ENCODE assay signal across 17 mouse cellular contexts in genomic region chr6:135196707-135197106, GRCm38 (mm10). TPM values are rescaled to one million over a fixed set of nuclear protein-coding genes. Genes with fewer than 3 reads are reported as not detected.
DNase-seq lines count a peak whose midpoint lies in the region; ATAC-seq and TF ChIP-seq lines count a peak whose summit lies in the region.
"Had no signal": no experiment of that assay in that cellular context is flagged by ENCODE, and none has a peak within 500 bp of the region (broad histone marks: within the 10 kb centered on the region; RNA-seq: fewer than 3 reads in every experiment).

No protein-coding gene starts in this region.

- TF ChIP-seq CTCF in thymus, adult 2 months (IDR thresholded peaks at IDR 0.05; ENCODE audit: borderline replicate concordance, control insufficient read depth, extremely low read depth, insufficient read depth, low read length, poor library complexity) = no peak

- peak; percentile 31 for DNase-seq in kidney, adult 11 months
- no peak for DNase-seq in kidney, postnatal 25 days
- DNase-seq in MEL-GATA-1-ER (ENCODE audit: extremely low read depth, low read depth) (peak; percentile 71), adipocyte (ENCODE audit: low spot score) (no peak)
- DNase-seq in thymus, adult 2 months = no peak
- no peak for DNase-seq in urinary bladder, adult 18-20 months (ENCODE audit: low spot score in 2 of 2)
- DNase-seq: cerebellum, adult 18-20 months; gastrocnemius, postnatal 36 days had no signal

- peaks cover 40% of the 10 kb centered on the region for H3K4me1 ChIP-seq in liver, embryonic 16.5 days (ENCODE audit: control insufficient read depth, low read depth, low read length)
- H3K4me1 ChIP-seq in thymus, adult 2 months (replicated peaks; ENCODE audit: control insufficient read depth, insufficient read depth, low read length) = peaks cover 6% of the 10 kb centered on the region; the same call in 1 of the 2 replicates

- peak overlapping the region; percentile 78 for H3K4me2 ChIP-seq in liver, embryonic 16.5 days (ENCODE audit: low read depth, low read length)

- H3K27ac ChIP-seq in liver, embryonic 16.5 days (ENCODE audit: low read length) = peak overlapping the region; percentile 99
- no peak overlapping the region for H3K27ac ChIP-seq in thymus, adult 2 months (ENCODE audit: control insufficient read depth, insufficient read depth, low read length)
- H3K27ac ChIP-seq: embryonic facial prominence, embryonic 15.5 days; hindbrain, postnatal 0 days; left cerebral cortex, adult 2 months; limb, embryonic 13.5 days; midbrain, embryonic 13.5 days had no signal

- TF ChIP-seq POLR2A in thymus, adult 2 months (IDR thresholded peaks at IDR 0.05; ENCODE audit: control insufficient read depth, extremely low read depth, insufficient read depth, low read length, poor library complexity) = no peak

- peaks cover 17% of the 10 kb centered on the region; the same call in 1 of the 2 replicates for H3K36me3 ChIP-seq in liver, embryonic 16.5 days (ENCODE audit: control insufficient read depth, insufficient read depth)
- no peaks in the 10 kb centered on the region for H3K36me3 ChIP-seq in thymus, adult 2 months (ENCODE audit: control insufficient read depth, insufficient read depth, low read length)
- H3K36me3 ChIP-seq: embryonic facial prominence, embryonic 15.5 days; limb, embryonic 13.5 days; midbrain, embryonic 13.5 days had no signal

- peak overlapping the region; percentile 94 for H3K4me3 ChIP-seq in liver, embryonic 16.5 days (ENCODE audit: low read depth, low read length)
- no peak overlapping the region for H3K4me3 ChIP-seq in thymus, adult 2 months (ENCODE audit: control insufficient read depth, insufficient read depth, low read length)

- H3K27me3 ChIP-seq in liver, embryonic 16.5 days (ENCODE audit: control insufficient read depth, insufficient read depth, low read depth, low read length) = no peaks in the 10 kb centered on the region
- H3K27me3 ChIP-seq in thymus, adult 2 months (ENCODE audit: control insufficient read depth, insufficient read depth, low read length) = no peaks in the 10 kb centered on the region
- H3K27me3 ChIP-seq: embryonic facial prominence, embryonic 15.5 days; limb, embryonic 13.5 days had no signal

- peak; percentile 70 for ATAC-seq in erythroblast, adult 5-6 weeks (replicated peaks; ENCODE audit: low FRiP score, poor library complexity, severe bottlenecking)
- peak; percentile 79 for ATAC-seq in liver, embryonic 16.5 days (ENCODE audit: low read depth)
- ATAC-seq: activated CD4-positive, CD25-positive, alpha-beta regulatory T cell, adult 4 months; hindbrain, postnatal 0 days; midbrain, embryonic 13.5 days had no signal

- no peaks in the 10 kb centered on the region for H3K9me3 ChIP-seq in liver, embryonic 16.5 days (replicated peaks; ENCODE audit: control insufficient read depth, low read length)
- H3K9me3 ChIP-seq: embryonic facial prominence, embryonic 15.5 days; limb, embryonic 13.5 days; midbrain, embryonic 13.5 days had no signal

- peak overlapping the region; percentile 97 for H3K9ac ChIP-seq in liver, embryonic 16.5 days (ENCODE audit: low read depth, low read length)
- H3K9ac ChIP-seq: embryonic facial prominence, embryonic 15.5 days; limb, embryonic 13.5 days; midbrain, embryonic 13.5 days had no signal

- WGBS in liver, embryonic 16.5 days (ENCODE audit: insufficient replicate concordance) = 19% methylated on average over 8 of the region's 8 CpGs
- 93% methylated on average over 8 of the region's 8 CpGs for WGBS in thymus, adult 2 months

RNA-seq across cellular contexts. Expression of gene Fam234b, which starts 1.1 kb away (rescaled TPM):
- total RNA-seq in erythroblast, adult 5-6 weeks (2015; ENCODE audit: low replicate concordance) = 96.6 and 108 TPM in 2 replicates
- total RNA-seq in erythroblast, adult 5-6 weeks (2017; ENCODE audit: low replicate concordance) = 155 and 168 TPM in 2 replicates
- 31.7 and 33.8 TPM in 2 replicates for polyA plus RNA-seq in liver, embryonic 16.5 days (2015; fragmentation: Nextera tagmentation; extraction: Ambion mirVana)
- polyA plus RNA-seq in thymus, adult 2 months (2012; rRNA removed) = 42.1 TPM in 2 replicates

RNA-seq across cellular contexts. Expression of gene Hebp1, which starts 1.1 kb away (rescaled TPM):
- total RNA-seq in erythroblast, adult 5-6 weeks (2015; ENCODE audit: low replicate concordance) = 72.1 and 87.8 TPM in 2 replicates
- total RNA-seq in erythroblast, adult 5-6 weeks (2017; ENCODE audit: low replicate concordance) = 143 and 274 TPM in 2 replicates
- polyA plus RNA-seq in liver, embryonic 16.5 days (2015; fragmentation: Nextera tagmentation; extraction: Ambion mirVana) = 133 and 134 TPM in 2 replicates
- 26.4 and 34.1 TPM in 2 replicates for polyA plus RNA-seq in thymus, adult 2 months (2012; rRNA removed)

RNA-seq across cellular contexts. Expression of gene Gsg1, which starts 57.4 kb away (rescaled TPM):
- not detected in 2 replicates for total RNA-seq in erythroblast, adult 5-6 weeks (2015; ENCODE audit: low replicate concordance)
- not detected in 2 replicates for total RNA-seq in erythroblast, adult 5-6 weeks (2017; ENCODE audit: low replicate concordance)
- 0.13 TPM in 1 of 2 replicates, not detected in the other for polyA plus RNA-seq in liver, embryonic 16.5 days (2015; fragmentation: Nextera tagmentation; extraction: Ambion mirVana)
- polyA plus RNA-seq in thymus, adult 2 months (2012; rRNA removed) = 0.79 and 1.8 TPM in 2 replicates
- total RNA-seq: adrenal gland, postnatal 4 days; gastrocnemius, postnatal 36 days; left cerebral cortex, adult 2 months had no signal
- polyA plus RNA-seq: activated CD4-positive, CD25-positive, alpha-beta regulatory T cell, adult 4 months had no signal

Comparison
In these comparisons a context has a peak if more than half of its experiments do, and no peak if none do; other contexts are left out.
1. DNase-seq: peak in kidney, adult 11 months (single experiment) and MEL-GATA-1-ER (single experiment); none in kidney, postnatal 25 days (0 of 2), thymus, adult 2 months (single experiment), urinary bladder, adult 18-20 months (0 of 2) and adipocyte (single experiment).